Mouse (Mus musculus) ovary, adult 10 weeks (tissue): ENCODE results near the gene Olfr1222. TPM values are rescaled to one million over a fixed set of nuclear protein-coding genes. Genes with fewer than 3 reads are reported as not detected.

Experiments used
- polyA plus RNA-seq: library from polyadenylated mRNA; stranded (reverse); fragments of 350-450 nt; fragmentation: Illumina TruSeq; extraction: RNeasy Lipid Tissue Mini Kit (QIAGEN cat#74804); gene quantifications from one replicate; pipeline ENCODE4 v1.2.3, GENCODE M21; 2014

Gene Olfr1222
- polyA plus RNA-seq: not detected

DNA sequence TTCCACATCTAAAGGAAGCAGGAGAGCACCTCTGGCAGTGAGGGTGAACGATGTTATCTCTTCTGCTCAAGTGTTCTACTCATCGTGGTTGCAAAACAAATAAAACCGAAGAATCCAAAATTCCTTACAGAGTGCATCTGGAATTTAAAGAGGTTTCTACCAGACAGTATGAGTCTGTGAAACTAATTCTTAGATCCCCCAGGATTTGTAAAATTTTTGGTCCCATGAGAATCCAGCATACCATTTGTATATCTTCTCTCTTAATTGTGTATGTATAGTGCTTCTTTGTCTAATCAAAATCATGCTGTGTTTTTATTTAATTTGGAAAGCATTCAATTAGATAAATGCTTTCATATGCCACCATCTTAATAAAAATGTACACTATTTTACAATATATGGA is at the start of gene Olfr1222:
TSS of gene Olfr1222 (minus strand) at position 101 of the 400 bp plus-strand sequence.

GRCm38 (mm10) chr2:89174569-89174968 is 41.7 kb upstream of the Olfr1222 start, which contains the start of gene Olfr1225:
TSS of gene Olfr1225 (minus strand) at chr2:89174669.

GRCm38 (mm10) chr2:89163991-89164390 is 31.1 kb upstream of the Olfr1222 start, which contains the start of gene Olfr1224-ps1:
TSS of gene Olfr1224-ps1 (minus strand) at chr2:89164091.

DNA sequence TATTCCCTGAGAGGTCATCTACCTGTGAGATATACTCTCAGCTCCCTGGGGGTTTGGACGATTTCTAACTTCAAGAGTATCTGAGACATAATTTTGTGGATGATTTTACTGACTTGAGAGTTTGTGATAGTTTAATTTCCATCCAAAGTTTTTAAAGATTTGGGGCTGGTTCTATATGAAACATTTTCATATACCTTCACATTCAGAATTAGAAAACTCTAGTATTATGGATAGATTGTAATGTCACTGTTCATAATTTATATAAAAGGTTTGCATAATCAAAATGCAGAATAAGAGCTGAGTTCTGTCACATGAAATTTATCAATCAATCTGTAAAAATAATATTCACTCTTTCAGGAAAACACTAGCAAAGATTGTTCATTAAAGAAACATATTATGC is 18.6 kb upstream of the Olfr1222 start, which contains the start of gene Olfr1223:
TSS of gene Olfr1223 (minus strand) at position 101 of the 400 bp plus-strand sequence.

DNA sequence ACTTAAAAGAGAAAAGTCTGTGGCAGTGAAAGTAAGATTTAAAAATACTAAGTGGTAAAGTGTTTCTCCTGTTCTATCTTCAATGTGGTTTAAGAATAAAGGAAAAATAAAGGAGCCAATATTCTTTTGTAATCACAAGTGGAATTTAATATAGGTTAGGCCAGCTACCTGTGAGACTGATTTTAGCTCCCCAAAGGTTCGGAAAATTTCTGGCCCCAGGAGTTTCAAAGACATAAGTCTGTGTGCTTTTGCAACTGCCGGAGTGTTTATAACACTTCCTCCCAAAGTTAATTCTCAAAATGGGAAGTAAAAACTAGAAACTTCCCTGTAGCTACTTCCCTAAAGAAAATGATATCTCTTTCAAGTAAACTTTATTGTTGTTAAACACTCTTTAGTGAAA is 15.7 kb downstream of the Olfr1222 start, which contains the start of gene Olfr1221:
TSS of gene Olfr1221 (minus strand) at position 101 of the 400 bp plus-strand sequence.

GRCm38 (mm10) chr2:89106735-89107134 is 26.1 kb downstream of the Olfr1222 start, which contains the start of gene Olfr1220:
TSS of gene Olfr1220 (minus strand) at chr2:89106835.

DNA sequence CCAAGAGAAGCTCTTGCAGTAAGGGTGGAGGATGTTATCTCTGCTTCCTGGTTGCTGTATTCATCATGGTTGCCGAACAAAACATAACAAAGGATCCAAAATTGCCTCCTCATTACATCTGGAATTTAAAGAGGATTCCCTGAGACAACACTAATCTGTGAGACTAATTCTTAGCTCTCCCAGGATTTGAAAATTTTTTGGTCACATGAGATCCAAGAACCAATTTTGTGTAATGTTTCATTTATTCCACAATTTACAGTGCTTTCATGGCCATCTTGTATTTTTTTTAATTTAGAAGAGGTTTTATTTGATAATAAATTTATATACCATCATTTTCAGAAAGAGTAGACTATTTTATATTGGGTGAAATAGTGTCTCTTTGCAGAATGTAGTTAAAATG is 49.4 kb downstream of the Olfr1222 start, which contains the start of gene Olfr1219:
TSS of gene Olfr1219 (minus strand) at position 101 of the 400 bp plus-strand sequence.

Other genes with a start within 250 kb of the Olfr1222 start
- not detected for gene Olfr1208, start 230.7 kb downstream of the Olfr1222 start, polyA plus RNA-seq
- gene Olfr1209, start 217.9 kb downstream of the Olfr1222 start, polyA plus RNA-seq: not detected
- gene Olfr1211, start 194.9 kb downstream of the Olfr1222 start, polyA plus RNA-seq: not detected
- gene Olfr1212, start 179.1 kb downstream of the Olfr1222 start, polyA plus RNA-seq: not detected
- not detected for gene Gm13762, start 152.8 kb downstream of the Olfr1222 start, polyA plus RNA-seq
- gene Olfr1214, start 140.4 kb downstream of the Olfr1222 start, polyA plus RNA-seq: not detected
- not detected for gene Olfr1215, start 126.1 kb downstream of the Olfr1222 start, polyA plus RNA-seq
- gene Olfr1216, start 114.7 kb downstream of the Olfr1222 start, polyA plus RNA-seq: not detected
- not detected for gene Olfr1217, start 101.0 kb downstream of the Olfr1222 start, polyA plus RNA-seq
- gene Olfr1218, start 71.9 kb downstream of the Olfr1222 start, polyA plus RNA-seq: not detected
- not detected for gene Olfr1219, start 49.5 kb downstream of the Olfr1222 start, polyA plus RNA-seq
- gene Olfr1220, start 26.2 kb downstream of the Olfr1222 start, polyA plus RNA-seq: not detected
- not detected for gene Olfr1221, start 15.8 kb downstream of the Olfr1222 start, polyA plus RNA-seq
- not detected for gene Olfr1223, start 18.5 kb upstream of the Olfr1222 start, polyA plus RNA-seq
- gene Olfr1224-ps1, start 31.0 kb upstream of the Olfr1222 start, polyA plus RNA-seq: not detected
- not detected for gene Olfr1225, start 41.6 kb upstream of the Olfr1222 start, polyA plus RNA-seq
- gene Olfr1226, start 67.0 kb upstream of the Olfr1222 start, polyA plus RNA-seq: not detected
- gene Olfr1228, start 121.0 kb upstream of the Olfr1222 start, polyA plus RNA-seq: not detected
- gene Olfr1229, start 155.0 kb upstream of the Olfr1222 start, polyA plus RNA-seq: not detected
- not detected for gene Olfr1230, start 164.2 kb upstream of the Olfr1222 start, polyA plus RNA-seq
- not detected for gene Olfr1231, start 174.0 kb upstream of the Olfr1222 start, polyA plus RNA-seq
- gene Olfr1232, start 196.6 kb upstream of the Olfr1222 start, polyA plus RNA-seq: not detected
- gene Olfr1233, start 209.3 kb upstream of the Olfr1222 start, polyA plus RNA-seq: not detected
- not detected for gene Olfr1234, start 231.8 kb upstream of the Olfr1222 start, polyA plus RNA-seq